Mouse (Mus musculus) retina, adult 2 months (tissue): Measurements from ENCODE around the gene Ece2.

Experiments
- DNase-seq: peaks from one replicate; pipeline ENCODE4 v3.0.0-alpha.2; 2012; ENCODE audit warnings: low read depth, low spot score

Ece2 gene

DNA sequence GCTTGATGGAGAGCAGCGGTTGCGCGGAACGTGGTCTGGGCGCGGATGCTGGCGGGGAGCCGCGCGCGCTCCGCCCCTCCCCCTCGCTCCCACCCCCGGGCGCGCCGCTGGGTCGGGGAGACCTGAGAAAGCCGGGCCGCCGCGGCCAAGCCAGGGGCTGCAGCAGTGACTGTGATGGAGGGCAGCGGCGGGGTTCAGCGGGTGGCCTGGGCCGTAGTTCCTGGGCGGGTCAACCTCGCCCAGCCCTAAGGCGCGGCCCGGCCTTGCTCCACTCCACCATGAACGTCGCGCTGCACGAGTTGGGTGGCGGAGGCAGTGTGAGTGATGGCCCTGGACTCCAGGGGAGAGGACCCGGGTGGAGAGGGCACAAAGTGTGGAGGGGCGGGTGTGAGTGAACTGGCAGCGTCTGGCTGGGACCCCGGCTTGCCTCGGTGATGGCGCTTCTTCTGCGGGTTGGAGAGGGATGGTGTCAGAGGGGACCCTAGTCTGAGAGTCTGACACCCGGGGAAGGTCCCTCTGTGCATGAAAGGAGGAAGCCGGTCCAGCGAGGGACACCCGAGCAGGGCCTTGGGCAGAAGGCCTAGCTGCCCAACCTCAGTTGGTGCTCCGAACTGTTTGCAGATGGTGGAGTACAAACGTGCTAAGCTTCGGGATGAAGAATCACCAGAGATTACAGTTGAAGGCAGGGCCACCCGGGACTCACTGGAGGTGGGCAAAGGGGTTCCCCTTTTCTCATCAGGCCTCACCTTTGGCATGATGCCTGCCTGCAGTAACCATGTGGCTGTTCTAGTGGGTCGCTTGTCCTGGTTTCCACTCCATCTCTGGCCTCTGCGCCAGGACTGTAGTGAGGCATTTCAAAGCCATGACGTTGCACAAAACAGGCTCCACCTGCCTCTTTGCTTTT is at the start of gene Ece2:
Ece2 (plus strand) TSS at position 98 of the 904 bp plus-strand sequence.
- DNase-seq: no peak

DNA sequence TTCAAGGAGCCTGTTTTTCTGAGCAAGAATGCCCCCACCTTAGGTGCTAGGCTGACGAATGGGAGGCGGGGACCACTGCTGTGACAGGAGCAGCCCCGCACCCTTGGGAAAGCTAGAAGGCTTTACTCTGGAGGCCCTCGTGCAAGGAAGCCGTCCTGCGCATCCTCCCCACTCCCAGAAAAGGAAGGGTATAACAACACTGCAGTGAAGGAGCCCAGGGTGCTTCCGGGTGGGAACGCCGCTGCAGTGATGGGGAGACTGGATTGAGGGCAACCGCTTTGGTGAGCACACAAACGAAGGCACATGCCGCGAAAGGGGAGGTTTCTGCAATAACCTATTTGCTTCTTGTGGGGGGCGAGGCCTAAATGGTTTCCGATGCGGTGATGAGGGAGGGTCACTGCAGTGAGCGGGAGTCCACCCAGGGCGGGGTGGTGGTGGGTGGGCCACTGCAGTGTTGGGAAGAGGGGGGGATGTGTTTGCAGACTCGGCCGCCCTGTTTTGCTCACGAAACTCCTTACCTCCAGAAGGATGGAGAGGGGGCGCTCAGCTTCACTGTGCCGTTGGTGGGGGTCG is 40.2 kb upstream of the Ece2 start, which contains the start of gene Vwa5b2:
Vwa5b2 (plus strand) TSS at position 106 of the 573 bp plus-strand sequence.
- no peak for DNase-seq

DNA sequence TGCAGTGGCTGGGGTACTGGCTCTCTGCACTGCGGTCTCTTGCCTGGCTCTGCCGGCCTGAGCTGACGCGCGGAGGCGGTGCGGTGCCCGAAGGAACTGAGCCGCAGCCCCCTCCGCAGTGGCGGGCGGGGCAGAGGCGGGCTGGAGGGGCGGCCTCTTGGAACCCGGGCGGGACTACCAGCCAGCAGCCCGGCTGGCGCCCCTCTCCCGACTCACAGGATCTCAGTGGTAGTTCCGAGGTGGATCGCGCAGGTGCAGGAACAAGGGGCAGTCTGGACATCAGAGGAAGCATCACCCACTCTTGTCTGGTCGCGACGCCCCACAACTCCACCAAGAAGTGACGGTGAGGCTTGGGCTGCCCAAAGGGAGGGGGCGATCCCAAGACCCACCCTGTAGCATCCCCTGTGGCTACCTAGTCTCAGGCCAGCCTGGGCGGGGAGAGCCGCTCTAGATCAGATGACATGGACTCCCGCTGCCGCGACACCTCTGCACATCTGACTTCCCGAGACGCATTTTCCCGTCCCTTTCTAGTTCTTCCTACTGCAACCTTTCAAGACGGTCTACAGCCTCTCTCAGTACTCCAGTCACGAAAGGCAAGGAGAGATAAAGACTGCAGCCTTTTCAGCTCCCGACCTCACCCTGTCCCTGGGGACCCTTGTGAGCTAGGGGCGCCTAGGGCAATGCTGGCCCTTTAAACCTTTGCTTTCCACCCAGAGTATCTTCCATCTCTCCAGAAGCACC is 39.5 kb upstream of the Ece2 start:
- DNase-seq: no peak

DNA sequence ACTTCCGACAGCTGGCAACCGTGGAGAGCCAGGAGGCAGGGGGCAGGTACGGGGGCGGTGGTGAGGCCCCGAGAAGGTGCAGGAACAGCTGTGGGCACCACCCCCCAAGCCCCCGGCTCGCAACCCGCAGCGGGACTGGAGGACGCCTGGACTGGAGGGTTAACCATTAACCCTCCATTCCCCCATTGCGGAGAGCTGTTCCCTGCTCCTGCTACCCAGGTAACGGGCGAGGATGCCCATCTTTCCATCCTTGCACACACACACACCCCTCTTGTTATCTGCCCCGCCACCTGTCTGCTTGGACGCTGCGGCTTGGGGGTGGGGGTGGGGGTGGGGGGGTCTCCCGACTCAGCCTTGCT is 39.0 kb upstream of the Ece2 start:
- DNase-seq: no peak

DNA sequence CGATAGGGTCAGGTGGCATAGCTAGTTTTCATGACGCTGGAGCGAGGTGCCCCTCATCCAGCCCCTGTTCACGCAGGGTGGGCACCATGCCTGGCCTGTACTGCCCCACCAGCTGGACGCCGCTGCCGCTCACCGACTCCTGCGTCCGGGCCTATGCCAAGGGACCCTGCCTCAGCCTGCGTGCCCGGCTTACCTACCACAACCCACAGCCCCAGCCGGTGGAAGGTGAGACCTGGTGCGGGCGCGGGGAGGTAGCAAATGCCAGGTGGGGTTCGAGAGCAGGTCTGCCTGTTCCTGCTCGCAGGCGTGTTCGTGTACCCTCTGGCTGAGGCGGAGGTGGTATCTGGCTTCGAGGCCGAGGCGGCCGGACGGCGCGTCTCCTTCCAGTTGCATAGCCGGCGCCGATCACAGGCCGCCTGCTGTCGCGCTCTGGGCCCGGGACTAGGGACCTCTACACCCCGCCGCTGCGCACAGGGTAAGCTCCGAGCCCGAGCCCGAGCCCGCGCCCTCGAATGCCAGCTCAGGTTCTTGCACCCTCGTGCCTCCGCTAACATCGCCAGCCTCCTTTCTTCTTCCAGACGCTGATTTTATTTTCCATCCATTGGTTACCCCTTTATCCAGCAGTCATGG is 38.4 kb upstream of the Ece2 start:
- no peak for DNase-seq

DNA sequence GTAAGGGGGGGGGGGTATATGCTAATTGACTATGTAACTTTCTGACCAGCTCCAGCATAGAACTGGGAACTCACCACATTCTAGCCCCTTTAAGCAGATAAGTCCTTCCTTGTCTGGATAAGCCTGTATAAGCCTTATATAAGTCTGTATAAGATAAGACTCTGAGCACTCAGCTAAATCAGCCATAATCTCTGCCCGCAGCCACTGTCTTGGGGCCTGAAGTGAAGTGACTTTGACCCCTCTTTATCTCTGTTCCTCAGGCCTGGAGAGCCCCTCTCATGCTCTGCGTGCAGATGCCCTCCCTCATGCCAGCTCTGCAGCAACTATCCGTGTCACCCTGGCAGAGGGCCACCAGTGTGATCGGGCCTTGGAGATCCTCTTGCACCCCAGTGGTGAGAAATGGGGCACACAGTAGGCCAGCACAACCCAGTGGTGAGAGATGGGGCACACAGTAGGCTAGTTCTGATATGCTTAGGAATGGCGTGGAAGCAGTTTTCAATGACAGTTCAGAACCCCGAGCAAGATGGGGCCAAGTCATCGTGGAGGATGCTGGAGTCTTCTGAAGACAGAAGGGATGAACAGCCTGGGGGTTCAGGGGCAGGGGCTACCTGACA is 34.5 kb upstream of the Ece2 start:
- DNase-seq: no peak

DNA sequence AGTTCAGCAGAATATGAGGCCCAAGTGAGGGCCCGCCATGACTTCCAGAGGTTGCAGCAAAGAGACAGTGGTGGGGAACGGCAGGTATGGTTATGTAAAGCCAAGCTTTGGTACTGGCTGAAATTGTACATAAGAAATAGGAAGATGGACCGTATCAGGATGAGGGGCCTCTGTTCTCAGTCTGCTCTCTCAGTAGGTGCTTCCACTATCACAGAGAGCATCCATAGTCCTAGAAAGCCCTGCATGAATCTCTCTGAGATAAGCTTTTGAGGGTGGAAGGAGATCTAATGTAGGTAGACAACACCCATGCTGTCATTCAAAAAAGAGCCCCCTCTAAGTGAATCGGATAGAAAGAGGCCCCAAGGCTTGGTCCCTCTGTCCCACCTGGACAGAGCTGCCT is 33.9 kb upstream of the Ece2 start:
- no peak for DNase-seq

DNA sequence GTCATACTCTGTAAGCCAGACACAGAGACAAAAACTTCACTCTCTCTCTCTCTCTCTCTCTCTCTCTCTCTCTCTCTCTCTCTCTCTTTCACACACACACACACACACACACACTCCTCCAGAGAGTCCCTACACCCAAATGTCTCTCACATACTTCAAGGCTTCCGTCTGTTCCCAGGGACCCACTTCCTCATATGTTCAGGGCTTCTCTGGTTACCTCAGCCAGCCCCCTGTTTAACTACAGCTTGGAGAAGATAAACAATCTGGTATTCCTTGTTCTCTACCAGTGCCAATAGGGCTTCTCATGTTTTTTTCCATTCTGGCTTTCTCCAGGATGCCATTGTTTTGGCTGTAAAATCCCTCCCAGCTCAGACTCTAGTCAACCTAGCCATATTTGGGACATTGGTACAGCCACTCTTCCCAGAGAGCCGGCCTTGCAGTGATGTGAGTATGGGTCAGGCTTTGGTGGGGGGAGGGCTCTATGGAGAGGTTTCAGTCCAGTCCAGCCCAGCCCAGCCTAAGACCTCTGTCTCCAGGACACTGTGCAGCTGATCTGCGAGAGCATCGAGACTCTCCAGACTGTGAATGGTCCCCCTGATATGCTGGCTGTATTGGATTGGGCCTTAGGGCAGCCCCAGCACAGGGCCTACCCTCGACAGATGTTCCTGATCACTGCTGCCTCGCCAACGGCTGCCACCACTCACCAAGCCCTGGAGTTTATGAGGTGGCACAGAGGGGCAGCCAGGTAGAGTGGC is 32.8 kb upstream of the Ece2 start:
- DNase-seq: no peak

DNA sequence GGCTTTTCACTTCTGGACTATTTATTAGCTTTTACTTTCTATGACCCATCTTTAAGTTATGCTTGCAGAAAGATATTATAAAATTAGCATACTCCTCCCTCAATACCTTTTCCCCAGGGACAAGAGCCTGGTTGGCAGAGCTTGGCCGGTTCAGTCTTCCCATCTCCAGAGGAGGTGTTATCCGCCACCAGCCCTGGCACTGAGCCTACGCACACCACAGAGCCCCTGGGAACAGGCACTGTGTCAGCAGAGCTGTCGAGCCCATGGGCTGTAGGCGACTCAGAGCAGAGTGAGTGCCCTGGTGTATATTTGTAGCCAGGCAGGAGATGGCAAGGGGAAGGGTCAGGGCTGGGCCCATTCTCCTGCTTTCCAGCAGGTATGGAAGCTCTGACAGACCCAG is 29.1 kb upstream of the Ece2 start:
- no peak for DNase-seq

DNA sequence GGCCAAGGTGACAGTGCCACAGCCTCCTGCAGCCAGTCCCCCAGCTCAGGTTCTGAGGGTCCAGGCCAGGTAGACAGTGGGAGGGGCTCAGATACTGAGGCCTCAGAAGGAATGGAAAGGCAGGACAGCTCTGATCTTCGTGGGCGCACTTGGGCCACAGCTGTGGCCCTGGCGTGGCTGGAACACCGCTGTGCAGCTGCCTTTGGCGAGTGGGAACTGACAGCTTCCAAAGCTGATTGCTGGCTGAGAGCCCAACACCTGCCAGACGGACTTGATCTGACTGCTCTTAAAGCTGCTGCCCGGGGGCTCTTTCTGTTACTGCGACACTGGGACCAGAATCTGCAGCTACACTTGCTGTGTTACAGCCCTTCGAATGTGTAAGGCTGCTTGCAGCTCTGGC is 24.9 kb upstream of the Ece2 start:
- no peak for DNase-seq

DNA sequence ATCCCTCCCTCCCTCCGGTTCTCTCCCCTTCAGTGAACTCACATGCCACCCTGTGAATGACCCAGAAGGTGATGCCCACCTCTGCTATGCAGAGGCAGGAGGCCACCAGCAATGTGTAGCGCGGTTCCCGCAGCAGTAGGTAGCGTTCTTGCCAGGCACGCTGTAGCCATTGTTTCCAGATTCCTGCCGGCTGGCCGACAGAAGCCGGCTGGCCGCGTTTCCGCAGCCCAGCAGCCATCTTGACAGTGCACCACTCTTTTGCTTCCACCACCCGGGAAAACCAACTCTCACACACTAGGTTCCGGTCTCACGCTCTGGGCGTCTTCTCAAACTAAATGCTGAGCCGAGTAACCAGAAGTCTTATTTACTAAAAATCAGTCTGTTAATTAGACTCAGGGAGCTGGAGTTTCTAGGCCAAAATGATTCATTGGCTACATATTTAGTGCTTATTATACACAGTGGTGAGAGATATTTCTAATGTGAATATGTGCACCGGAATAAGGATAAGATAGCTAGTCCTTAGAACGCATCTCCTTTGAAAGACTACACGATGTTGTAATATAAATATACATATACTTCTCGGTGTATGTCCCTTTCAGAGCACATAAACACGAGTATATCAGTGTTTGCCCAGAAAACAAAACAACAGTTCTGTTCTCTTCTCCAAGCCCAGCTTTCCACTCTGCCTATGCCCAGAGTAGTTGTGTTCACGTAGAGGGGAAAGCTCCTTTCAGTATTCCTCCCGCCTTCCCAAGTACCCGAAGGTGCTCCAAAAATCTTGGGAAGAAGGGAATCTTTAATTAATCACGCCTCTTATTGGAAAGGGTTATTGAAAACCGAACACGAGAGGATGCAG is 18.9 kb upstream of the Ece2 start:
- peak; percentile 75 for DNase-seq

DNA sequence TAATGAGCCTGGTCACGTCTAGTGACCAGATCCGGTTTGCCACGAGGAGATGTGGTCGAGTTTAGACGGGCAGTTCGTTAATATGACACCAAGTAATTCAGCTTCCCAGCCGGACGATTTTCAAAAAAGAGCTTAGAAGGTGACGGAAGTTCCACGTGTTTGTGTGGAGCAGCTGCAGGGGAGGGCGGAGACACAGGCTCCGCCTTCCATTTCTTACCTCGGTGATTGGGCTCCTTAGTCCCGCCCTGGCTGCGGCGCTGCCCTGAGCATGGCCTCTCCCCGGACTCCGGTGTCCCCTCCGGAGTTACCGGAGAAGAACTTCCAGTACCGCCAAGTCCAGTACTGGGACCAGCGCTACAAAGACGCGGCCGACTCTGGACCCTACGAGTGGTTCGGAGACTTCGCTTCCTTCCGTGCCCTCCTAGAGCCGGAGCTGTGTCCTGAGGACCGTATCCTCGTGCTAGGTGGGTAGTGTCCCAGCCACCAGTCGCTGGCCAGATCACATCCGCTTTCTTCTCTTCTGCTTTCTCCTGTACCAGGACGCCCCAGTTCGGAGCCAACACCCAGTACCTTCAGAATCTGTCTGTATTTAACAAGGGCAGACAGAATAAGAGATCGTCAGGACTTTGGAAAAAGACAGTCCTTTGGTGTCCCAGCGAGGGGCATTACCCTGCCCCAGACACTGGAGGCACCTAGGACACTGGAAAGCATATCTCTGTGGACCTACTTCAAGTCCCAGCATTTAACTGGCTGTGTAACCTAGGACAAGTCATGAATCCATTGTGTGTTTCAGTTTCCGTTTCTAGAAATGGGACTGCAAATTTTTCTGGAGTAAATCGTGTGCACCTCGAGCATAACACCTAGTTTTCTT is 18.0 kb upstream of the Ece2 start, which contains the start of the genes Eef1akmt4, Gm49333 and Alg3:
Eef1akmt4 (plus strand) TSS at position 237 of the 871 bp plus-strand sequence.
Gm49333 (plus strand) TSS at position 254 of the 871 bp plus-strand sequence.
Alg3 (minus strand) TSS at position 379 of the 871 bp plus-strand sequence.
- peak; percentile 71 for DNase-seq

DNA sequence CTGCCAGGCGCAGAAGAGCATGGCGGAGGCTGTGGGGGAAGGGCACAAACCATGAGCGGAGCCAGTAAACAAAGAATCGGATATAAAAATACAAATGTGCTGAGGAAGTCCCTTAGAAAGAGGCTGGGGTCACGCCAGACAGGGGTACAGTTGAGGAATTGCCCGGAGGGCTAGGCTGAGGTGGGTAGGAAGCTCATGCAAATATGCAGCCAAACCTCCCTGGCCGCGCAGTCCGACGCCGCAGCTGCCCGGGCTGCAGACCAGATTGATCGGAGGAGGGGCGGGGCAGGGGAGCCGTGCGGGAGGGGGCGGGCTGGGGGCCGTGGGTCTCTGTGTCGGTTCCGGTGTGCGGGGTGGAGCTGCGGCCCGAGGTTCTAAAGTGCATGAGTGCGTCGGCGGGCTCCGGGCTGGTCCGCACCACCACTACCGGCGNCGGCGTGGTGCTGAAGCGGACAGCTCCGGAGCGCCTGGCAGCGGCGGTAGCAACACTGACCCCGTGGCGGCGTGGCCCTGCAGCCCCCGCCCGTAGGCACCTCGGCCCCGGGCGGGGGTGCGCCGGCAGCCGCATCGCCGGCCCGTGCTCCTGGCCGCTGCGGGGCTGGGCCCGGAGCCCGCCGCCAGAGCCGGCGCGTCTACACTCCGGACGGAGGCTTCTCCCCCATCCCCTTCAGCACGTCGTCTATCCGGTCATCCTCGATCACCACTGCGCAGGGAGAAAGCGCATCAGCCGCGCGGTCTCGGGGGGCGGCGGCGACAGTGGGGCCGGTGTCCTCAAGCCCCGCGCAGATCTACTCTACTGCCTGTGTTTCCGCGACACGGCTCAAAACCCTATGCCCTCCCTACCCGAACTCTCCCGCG is 9.9 kb upstream of the Ece2 start:
- DNase-seq: no peak

DNA sequence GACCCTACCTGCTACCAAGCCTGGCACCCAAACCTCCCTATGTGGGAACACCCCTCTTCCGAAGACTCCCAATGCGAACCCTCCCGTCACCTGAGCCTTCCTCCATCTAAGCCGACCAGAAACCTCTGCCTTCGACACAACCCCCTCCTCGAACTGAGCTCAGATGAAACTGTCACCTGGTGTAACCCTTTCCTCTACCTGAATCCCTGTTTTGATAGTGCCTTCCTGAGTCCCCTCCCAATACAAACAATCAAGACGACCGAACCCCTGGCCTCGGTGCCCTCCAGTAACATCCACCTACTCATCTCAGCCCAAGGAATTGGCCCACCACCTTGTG is 9.3 kb upstream of the Ece2 start:
- DNase-seq: no peak

DNA sequence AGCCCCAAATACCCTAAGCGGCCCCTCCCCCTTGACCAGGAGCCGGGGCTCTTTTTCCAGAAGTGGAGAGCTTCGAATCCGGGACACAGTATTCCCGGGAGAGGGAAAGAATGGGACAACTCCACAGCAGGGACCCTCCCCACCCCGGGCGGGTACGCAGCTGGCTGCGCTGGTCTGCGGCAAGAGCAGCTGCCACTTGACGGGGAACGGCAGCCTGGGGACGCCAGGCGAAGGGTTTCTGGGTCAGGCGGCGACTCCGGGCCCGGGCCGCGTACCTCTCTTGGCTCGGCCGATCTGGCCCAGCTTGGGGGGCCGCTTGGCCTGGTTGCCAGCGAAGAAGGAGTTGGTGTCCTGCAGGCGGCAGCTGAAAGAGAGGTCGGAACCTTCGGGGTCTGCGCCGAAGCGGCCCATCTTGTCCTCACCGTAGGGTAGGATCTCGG is 8.9 kb upstream of the Ece2 start:
- DNase-seq: no peak

DNA sequence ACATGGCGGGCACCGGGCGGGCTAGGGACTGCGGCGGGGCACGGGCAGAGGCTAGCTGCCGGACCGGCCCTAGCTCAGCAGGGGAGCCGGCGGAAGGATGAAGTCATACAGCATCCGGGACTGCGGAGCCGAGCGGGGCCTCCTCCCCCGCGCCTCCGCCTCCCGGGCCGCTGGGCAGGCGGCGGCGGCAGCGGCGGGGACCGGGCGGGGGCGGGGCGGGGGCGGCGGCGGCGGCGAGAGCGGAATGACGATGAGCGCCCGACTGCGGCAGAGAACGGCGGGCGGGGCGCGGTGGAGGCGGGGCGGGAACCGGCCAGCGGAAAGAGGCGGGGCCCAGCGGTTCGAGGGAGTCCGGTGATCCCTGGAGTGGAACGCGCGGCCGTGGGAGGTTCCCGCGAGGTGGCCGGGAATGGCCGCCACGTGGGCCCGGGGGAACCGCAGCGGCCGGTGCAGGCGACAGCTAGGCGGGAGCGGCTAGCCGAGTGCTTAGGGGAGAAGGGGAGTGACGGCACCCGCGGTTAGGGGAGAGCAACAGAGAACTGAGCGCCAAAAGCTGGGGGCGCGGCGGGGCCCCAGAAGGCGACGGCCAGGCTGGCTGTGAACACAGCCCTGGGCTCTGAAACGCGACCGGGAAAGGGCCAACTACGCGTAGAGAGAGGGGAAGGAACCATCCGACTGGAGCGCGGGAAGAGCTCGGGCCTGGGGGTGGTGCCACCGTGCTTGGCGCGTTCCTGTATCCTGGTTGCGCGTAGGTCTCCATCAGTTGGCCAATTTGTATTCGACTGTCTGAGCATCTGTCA is 8.2 kb upstream of the Ece2 start, which contains the start of gene Camk2n2:
Camk2n2 (minus strand) TSS at position 97 of the 800 bp plus-strand sequence.
- no peak for DNase-seq
